Mouse (Mus musculus) hindlimb bud, embryonic 11.5 days (tissue): Measurements from ENCODE around the gene Tmem110.

Source experiments
- DNase-seq: peaks from one replicate; pipeline ENCODE4 v3.0.0-alpha.2; 2012; ENCODE audit warnings: low read depth, low spot score; ENCODE audit errors: extremely low spot score

The Tmem110 gene

GRCm38 (mm10) chr14:30862368-30862767 lies 37.0 kb downstream of the Tmem110 start:
- DNase-seq = no peak

DNA sequence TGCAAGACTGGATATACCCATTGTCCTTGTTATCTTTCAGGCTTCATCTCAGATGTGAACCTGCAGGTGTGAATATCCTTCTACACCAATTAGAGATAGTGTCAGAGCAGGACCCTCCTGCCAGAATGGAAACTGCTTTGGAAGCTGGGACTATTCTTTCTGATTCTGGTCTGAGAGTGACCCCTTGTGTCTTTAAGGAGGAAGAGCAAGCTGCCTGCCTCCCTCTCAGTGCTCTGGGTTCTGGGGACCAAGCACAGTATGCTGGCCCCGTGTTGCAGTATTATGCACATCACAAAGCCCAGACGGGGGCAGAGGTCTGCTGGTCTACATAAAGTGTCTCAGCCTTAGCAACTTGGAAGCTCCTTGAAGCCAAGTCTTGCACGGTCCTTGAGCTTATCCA lies 39.9 kb downstream of the Tmem110 start:
- DNase-seq = no peak

DNA sequence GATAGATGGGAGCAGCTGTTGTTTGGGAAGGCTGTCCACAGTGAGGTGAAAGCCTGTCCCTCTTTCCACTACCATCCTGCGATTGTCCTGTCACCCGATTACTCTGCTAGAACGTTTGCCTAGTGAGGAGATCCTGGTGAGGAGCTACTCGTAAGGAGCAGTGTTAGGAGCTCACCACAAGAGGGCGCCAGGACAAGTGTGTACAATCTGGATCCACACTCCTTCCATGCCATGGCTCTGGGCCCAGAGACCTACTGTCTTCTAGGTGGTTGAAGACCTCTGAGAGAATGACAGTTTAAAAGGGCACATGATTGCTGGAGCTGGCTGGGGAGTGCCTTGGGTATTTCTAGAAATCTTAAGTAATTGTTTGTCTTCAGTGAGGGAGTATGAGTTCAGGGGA lies 41.7 kb downstream of the Tmem110 start:
- peak; percentile 28 for DNase-seq

DNA sequence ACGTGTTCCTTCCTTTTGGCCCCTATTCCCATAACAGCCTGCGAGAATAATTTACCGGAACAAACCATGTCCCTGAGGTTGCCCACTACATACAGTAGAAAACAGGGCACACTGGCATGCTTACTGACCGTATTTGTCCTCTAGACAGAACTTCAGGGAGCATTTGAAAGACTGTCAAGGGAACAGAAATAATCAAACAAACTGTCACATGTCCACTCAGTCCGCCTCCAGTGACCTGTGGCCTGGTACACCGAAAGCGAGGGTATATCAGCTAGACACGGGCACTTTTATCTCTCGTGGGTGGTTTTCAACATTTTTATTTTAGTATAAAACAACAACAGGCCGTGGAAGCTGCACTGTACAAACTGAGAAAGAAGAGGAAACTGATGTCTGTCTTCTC lies 43.4 kb downstream of the Tmem110 start:
- DNase-seq = no peak

- DNase-seq = no peak
Observed at GRCm38 (mm10) chr14:30869391-30869801, 44.0 kb downstream of the Tmem110 start.

DNA sequence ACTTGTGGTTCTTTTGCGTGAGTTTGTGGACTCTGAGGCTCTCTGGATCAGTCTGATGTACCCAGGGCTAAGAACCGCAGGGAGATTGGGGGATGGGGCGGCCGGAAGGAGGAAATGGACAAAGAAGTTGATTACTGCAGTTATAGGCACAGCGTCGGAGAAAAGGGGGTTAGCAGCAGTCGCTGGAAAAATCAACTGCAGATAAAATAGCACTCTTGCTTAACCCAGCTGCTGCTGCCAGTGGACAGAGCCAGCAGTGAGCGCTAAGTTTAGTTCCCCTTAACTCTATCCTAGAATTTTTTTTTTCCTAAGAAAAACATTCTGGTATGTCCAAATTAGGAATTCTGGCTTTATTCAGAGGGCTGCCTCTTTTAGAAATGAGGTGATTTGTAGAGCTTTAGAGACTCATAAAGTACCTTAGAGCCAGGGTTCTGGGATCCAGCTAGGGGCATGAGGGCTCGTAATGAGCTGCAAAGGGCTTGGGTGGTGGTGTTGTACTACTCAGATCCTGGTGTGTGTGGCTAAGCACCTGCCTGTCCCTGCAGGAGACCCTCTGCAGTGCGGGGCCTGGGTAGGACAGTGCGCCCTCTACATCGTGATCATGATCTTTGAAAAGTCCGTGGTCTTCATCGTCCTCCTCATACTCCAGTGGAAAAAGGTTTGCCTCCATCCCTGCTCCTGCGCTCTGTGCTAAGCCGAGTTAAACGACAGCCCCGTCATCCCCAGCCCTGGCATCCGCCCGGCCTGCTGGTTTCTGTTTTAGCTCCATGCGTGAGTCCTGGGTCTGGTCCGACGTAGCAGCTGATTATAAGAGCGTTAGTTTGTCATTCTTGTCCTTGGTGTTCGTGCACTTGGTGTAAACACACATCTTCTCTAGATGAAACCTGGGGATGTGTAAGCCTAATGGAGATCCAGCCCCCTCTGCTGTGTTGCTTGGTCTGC lies 45.1 kb downstream of the Tmem110 start:
- no peak for DNase-seq

DNA sequence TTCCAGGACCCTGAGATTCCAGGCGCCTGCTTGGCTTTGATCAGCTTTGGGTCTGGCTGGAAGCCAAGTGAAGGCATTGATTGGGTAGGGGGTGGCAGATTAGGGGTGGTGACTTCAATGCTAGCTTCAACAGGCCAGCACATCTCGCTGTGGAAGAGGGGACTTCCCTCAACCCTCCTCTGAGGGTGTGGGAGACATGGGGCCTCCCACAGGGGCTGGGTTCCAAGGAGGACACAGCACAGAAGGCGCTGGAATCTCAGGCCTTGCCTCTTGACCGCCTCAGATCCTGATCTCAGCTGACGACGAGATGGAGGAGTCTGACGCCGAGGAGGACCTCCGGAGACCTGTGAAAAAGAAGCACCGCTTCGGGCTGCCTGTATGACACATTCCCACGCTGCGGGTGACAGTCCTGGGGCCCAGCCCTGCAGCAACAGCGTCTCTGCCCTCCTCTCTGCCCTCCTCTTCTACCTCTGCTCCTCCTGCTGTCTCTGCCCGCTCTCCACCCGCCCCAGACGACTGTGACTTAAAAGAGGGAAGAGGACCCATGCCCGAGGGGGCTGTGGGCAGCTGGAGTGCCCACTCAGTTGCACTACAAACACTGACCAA lies 48.8 kb downstream of the Tmem110 start:
- DNase-seq = no peak

DNA sequence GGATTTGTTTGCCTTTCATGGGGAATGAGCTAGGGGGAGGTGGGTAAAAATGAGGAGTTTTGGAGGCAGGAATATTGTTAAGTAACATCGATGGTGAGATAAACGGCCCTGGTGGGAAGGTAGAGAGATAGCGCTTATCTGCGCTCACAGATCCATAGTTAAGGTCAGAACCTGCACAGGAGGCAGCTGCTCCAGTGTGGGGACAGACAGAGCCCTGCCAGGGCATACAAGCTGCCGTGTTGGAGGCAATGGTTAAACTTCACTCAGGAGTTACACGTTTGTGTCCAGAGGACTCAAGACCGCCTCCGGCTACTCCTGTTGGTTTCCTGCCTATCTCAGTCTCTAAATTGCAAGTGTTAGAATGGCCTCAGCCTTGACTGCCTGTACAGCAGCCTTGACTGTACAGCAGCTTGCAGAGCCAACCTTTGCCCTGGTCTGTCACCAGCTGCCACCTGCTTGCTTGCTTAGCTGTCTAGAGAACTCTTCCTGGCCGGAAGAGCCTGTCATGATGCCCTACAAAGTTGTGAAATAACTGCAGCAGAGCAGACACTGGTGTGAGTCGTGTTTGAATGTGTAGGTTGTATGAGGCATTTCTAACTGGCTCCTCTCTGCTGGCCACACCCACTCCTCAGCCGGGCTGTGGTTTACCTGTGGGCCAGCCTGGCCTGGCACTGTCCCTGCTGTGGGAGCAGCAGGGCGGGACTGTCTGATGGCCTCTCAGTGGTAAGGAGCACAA lies 49.9 kb downstream of the Tmem110 start:
- DNase-seq = no peak

- DNase-seq = no peak
Observed at GRCm38 (mm10) chr14:30875955-30876354, 50.6 kb downstream of the Tmem110 start.

DNA sequence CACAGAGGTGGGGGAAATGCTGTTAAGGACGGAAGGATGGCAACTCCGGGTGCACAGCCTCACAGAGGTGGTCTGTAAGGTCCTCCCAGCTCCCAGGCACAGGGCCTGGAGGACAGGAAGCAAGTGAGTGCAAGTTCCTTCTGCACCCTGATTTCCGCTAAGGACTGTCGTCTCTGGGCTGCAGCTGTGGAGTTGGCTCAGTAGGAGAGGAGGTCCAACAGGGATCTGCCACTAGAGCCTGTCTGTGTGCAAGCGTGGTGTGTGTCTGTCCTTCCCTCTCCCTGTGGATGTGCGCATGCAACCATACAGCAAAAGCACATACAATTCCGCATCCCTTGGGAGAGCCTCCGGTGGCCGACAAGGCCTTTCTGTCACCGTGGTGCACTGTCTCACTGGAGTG lies 51.1 kb downstream of the Tmem110 start:
- no peak for DNase-seq

DNA sequence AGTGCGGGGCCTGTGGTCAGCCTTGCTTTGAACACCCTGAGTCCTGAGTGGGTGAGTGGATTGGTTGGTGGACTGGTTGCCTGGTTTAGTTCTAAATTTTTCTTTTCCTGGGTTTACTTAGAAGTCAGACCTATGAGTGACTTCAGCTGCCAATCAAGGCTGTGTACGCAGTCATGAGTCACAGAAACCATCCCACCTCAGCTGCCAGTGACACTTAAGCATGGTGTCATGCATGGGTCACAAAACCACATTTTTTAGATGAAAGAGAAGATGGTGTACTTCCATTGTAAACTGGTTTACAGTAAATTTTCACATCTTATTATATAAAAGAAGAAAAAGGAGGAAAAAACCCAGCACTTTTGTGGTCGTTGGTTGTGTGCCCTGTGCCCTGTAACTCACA lies 52.4 kb downstream of the Tmem110 start:
- no peak for DNase-seq

DNA sequence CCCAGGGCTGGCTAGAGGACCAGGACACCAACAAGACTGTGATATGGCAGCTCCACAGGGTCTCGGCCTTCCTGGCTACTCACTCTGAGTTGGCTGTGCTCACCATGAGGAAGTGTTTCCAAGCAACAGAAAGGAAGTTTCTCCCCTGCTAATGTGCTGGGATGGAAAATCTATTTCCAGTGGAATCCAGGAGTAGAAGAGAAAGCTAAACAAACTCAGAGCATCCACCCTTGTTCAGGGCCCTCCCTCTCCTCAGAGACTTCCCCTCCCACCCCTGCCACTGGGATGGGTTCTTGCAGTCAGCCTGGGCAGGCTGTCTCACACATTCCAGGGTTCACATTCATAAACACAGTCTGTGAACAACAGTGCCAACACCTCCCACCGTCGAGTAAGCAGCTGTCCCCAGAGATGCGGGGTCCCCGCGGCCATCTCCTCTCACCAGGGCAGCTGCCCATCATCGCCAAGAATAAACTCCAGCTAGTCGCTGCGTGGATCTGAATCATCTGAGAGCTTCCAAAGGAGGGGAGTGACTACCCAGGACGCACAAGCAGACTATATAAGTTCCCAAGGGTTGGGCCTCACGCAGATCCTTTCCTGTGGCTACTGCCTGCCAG lies 53.7 kb downstream of the Tmem110 start, which contains the start of gene Mustn1:
Gene Mustn1, plus strand, starts transcription at position 243 of the 614 bp plus-strand sequence.
- DNase-seq = no peak

DNA sequence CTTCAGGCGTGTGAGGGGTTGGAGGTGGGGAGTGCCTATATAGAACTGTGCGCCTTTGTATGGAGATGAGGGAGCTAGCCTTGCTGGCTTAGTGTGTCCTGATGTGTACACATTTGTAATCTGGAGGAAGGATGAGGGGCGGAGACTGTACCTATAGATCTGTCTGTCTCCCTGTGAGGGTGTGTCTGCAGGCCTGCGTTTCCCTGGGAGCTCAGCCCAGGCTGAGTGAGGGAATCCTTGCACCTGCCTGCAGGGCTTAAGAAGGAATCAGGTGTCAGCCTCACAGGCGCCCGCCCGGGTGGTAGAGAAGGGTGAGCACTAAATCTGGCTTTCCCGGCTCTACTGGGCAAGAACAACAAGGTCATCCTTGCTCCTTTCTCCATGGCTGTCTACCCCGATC lies 54.4 kb downstream of the Tmem110 start:
- no peak for DNase-seq

DNA sequence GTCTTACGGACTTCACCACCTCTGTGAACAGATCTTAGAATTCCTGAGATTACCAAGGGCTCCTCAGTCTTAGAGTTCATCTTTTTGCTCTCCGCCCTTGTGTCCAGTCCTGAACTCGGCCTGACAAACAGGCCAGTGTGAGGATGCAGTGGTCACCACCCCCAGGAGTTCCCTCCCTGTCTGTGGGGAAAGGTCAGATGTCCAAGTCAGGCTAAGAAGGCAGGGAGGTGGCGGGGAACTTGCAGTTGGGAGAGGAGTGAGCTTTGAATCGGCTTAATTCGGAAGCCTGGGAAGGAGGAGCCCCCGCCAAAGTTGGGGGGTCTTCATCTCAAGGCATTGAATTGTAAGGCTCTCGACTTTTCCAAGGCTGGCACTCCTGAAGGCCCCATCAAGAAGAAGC lies 54.9 kb downstream of the Tmem110 start:
- DNase-seq = no peak

- peak; percentile 8 for DNase-seq
Observed at GRCm38 (mm10) chr14:30880811-30881717, 55.7 kb downstream of the Tmem110 start.

DNA sequence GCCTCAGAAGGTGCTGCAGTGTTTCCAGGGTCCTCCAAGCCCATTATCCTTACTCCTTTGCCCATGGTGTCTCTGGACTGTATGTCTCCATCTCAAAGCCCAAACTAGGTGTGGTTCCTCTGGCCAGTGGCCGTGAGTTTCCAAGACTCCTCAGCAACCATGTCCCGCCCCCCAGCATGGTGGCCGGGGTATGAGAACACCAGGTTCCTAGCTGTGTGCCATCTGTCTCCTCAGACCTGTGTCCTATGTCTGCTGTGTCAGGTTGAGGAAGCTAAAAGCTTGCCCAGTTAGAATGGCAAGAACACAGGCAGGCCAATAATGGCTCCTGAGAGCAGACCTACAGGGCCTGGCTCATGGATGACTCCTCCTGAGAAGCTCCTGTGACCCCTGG lies 56.3 kb downstream of the Tmem110 start:
- no peak for DNase-seq

DNA sequence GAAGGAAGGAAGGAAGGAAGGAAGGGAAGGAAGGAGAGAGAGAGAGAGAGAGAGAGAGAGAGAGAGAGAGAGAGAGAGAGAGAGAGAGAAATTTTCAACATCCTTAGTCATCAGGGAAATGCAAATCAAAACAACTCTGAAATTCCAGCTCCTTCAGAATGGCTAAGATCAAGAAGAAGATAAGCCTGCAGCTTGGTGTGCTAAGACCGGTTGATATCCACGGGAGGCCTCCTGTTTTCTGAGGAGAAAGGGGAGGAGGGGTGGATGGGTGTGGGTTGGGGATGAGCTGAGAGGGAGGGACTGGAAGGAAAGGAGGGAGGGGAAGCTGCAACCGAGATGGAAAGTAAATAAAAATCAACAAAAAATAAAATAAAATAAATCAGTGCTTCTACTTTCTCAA lies 59.9 kb downstream of the Tmem110 start:
- DNase-seq = no peak

DNA sequence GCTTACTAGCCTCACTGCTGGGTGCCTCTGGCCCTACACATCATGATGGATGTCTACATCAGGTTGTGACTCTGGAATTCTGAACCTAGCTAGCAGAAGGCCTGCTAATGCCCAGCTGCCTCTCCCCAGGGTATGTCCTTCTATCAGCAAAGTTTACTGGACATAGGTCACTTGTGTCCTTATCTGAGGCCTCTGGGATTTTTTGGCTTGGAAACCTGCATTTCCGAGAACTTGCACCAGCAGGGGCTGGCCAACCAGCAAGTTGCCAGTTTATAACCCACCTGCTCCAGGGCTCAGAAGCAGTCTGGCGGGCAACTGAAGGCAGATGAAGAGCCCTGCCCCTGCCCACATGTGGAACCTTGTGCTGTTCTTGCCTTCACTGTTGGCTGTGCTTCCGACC lies 60.8 kb downstream of the Tmem110 start, which contains the start of gene Itih4:
Gene Itih4, plus strand, starts transcription at position 273 of the 400 bp plus-strand sequence.
- no peak for DNase-seq

DNA sequence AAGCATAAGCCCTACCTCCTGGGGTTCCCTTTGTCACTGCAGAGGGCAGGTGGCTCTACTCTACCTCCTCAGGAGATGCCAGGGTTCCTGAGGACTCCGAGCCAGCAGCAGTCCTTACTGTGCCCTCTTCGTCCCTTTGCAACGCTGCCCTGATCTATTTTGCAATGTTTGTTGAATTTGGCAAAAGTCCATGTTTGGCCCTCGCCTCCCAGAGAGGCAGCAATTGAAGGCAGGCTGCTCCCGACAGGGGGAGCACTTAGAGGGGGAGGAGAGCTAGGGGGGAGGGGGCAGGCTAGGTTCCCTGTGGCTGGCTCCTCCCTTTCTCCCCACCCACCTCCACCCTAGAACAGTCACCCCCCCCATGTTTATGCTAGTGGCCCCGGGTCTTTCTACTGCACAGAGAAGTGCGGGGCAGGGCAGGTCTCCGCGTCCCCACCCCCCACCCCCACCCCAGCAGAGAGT lies 62.9 kb downstream of the Tmem110 start:
- DNase-seq = no peak

DNA sequence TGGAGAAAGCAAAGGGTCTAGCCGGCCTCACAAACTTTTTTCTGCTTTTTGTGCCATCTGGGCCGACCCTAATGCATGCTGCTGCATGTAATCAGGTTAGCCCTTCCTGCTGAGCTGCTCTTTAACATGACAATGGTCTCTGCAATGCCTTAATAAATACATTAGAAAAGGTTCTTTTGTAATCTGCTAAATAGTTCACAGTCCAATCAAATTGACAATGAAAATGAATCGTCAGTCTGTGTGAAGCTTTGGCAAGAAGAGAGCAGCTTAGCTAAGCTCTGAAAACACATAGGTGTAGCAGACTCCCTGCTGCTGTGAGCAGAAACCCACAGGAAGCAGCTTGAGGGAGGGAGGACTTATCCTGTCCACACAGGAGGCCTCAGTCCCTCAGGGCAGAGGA lies 74.6 kb downstream of the Tmem110 start:
- DNase-seq = no peak
